8 mouse cellular contexts compared by ENCODE assay signal in genomic region chr8:11498281-11498680, GRCm38 (mm10). TPM values are rescaled to one million over a fixed set of nuclear protein-coding genes. Genes with fewer than 3 reads are reported as not detected.
DNase-seq lines count a peak whose midpoint lies in the region; ATAC-seq lines count a peak whose summit lies in the region.

No protein-coding gene starts in this region.

- peaks cover 18% of the 10 kb centered on the region for H3K36me3 ChIP-seq in heart, embryonic 14.5 days (ENCODE audit: control insufficient read depth, insufficient read depth, low read length)
- H3K36me3 ChIP-seq in intestine, embryonic 15.5 days = no peaks in the 10 kb centered on the region
- H3K36me3 ChIP-seq in midbrain, embryonic 13.5 days = peaks cover 14% of the 10 kb centered on the region

- H3K4me2 ChIP-seq in heart, embryonic 14.5 days (ENCODE audit: low read length) = peak overlapping the region; percentile 75
- H3K4me2 ChIP-seq in intestine, embryonic 15.5 days (replicated peaks) = peak overlapping the region; percentile 65
- peak overlapping the region; percentile 75 for H3K4me2 ChIP-seq in midbrain, embryonic 13.5 days (replicated peaks)

- DNase-seq in heart, postnatal 25 days (ENCODE audit: low spot score) = no peak
- DNase-seq in frontal cortex, postnatal 36 days (ENCODE audit: low spot score in 2 of 2) = no peak
- DNase-seq in cerebellum, postnatal 36 days = no peak
- no peak for DNase-seq in spleen, postnatal 14 days (ENCODE audit: low spot score in 2 of 2)

- WGBS in heart, embryonic 14.5 days = 69% methylated on average over 12 of the region's 12 CpGs
- WGBS in intestine, embryonic 15.5 days = 74% methylated on average over 12 of the region's 12 CpGs
- WGBS in midbrain, embryonic 13.5 days = 78% methylated on average over 12 of the region's 12 CpGs

- intact Hi-C loops in heart, postnatal 25 days (cut with DNase I) = no loop called here

- H3K27me3 ChIP-seq in heart, embryonic 14.5 days (ENCODE audit: control insufficient read depth, insufficient read depth, low read length) = no peaks in the 10 kb centered on the region
- H3K27me3 ChIP-seq in intestine, embryonic 15.5 days (replicated peaks) = no peaks in the 10 kb centered on the region
- peaks cover 17% of the 10 kb centered on the region for H3K27me3 ChIP-seq in midbrain, embryonic 13.5 days

- H3K4me3 ChIP-seq in heart, embryonic 14.5 days (ENCODE audit: control insufficient read depth in 1 of 2, insufficient read depth in 1 of 2, low read depth in 1 of 2, low read length in 2 of 2) = peak overlapping the region in 1 of 2 experiments; percentile 84; a peak in 2 of 4 replicates
- H3K4me3 ChIP-seq in brown adipose tissue, adult 24 weeks (ENCODE audit: insufficient read depth, low read depth, low read length) = peak overlapping the region; percentile 98
- peak overlapping the region; percentile 78 for H3K4me3 ChIP-seq in intestine, embryonic 15.5 days (replicated peaks)
- peak overlapping the region; percentile 85 for H3K4me3 ChIP-seq in midbrain, embryonic 13.5 days (replicated peaks)

- ATAC-seq in heart, embryonic 14.5 days (ENCODE audit: insufficient number of reproducible peaks, insufficient read depth, low FRiP score, low read depth) = no peak
- no peak for ATAC-seq in intestine, embryonic 15.5 days
- no peak for ATAC-seq in midbrain, embryonic 13.5 days

- H3K9me3 ChIP-seq in heart, embryonic 14.5 days (ENCODE audit: control insufficient read depth, low read length) = no peaks in the 10 kb centered on the region
- no peaks in the 10 kb centered on the region for H3K9me3 ChIP-seq in intestine, embryonic 15.5 days
- H3K9me3 ChIP-seq in midbrain, embryonic 13.5 days = no peaks in the 10 kb centered on the region

- H3K9ac ChIP-seq in heart, embryonic 14.5 days (ENCODE audit: low read length) = peak overlapping the region; percentile 92; the same call in 1 of the 2 replicates
- no peak overlapping the region for H3K9ac ChIP-seq in intestine, embryonic 15.5 days
- no peak overlapping the region for H3K9ac ChIP-seq in midbrain, embryonic 13.5 days (replicated peaks)

- H3K4me1 ChIP-seq in heart, embryonic 14.5 days (ENCODE audit: control insufficient read depth in 2 of 2, insufficient read depth in 2 of 2, low read length in 2 of 2) = peaks cover 3 to 13% of the 10 kb centered on the region in 2 experiments; a peak in 3 of 4 replicates
- H3K4me1 ChIP-seq in brown adipose tissue, adult 24 weeks (ENCODE audit: control insufficient read depth, insufficient read depth, insufficient read length, low read length) = peaks cover 7% of the 10 kb centered on the region; the same call in 1 of the 2 replicates
- H3K4me1 ChIP-seq in intestine, embryonic 15.5 days (replicated peaks) = peaks cover 7% of the 10 kb centered on the region
- H3K4me1 ChIP-seq in midbrain, embryonic 13.5 days (replicated peaks) = peaks cover 21% of the 10 kb centered on the region

- no peak overlapping the region for H3K27ac ChIP-seq in heart, embryonic 14.5 days (replicated peaks in 1 of 2; ENCODE audit: control insufficient read depth in 1 of 2, insufficient read depth in 1 of 2, low read depth in 2 of 2, low read length in 2 of 2)
- H3K27ac ChIP-seq in brown adipose tissue, adult 24 weeks (replicated peaks; ENCODE audit: low read depth, low read length) = no peak overlapping the region
- H3K27ac ChIP-seq in intestine, embryonic 15.5 days = no peak overlapping the region
- H3K27ac ChIP-seq in midbrain, embryonic 13.5 days = no peak overlapping the region

RNA-seq across cellular contexts. Expression of gene Naxd, which starts 1.0 kb away (rescaled TPM):
- polyA plus RNA-seq in heart, embryonic 14.5 days (2014; fragmentation: Nextera tagmentation; extraction: Ambion mirVana) = 74.5 and 82.8 TPM in 2 replicates
- 10 to 100 TPM; 32.7 to 36.8 TPM for total RNA-seq in heart, postnatal 25 days (2021)
- polyA plus RNA-seq in brown adipose tissue, adult 24 weeks (2012; ENCODE audit: insufficient read depth, insufficient read length, missing spikeins) = 65.0 and 69.8 TPM in 2 replicates
- polyA plus RNA-seq in intestine, embryonic 15.5 days (2015; fragmentation: Nextera tagmentation; extraction: Ambion mirVana) = 94.4 and 101 TPM in 2 replicates
- polyA plus RNA-seq in midbrain, embryonic 13.5 days (2015; fragmentation: Nextera tagmentation; extraction: Ambion mirVana) = 151 and 158 TPM in 2 replicates

RNA-seq across cellular contexts. Expression of gene Rab20, which starts 19.8 kb away (rescaled TPM):
- 39.3 and 39.7 TPM in 2 replicates for polyA plus RNA-seq in heart, embryonic 14.5 days (2014; fragmentation: Nextera tagmentation; extraction: Ambion mirVana)
- total RNA-seq in heart, postnatal 25 days (2021) = 10 to 100 TPM; 24.3 to 27.3 TPM
- 1.6 and 3.2 TPM in 2 replicates for polyA plus RNA-seq in brown adipose tissue, adult 24 weeks (2012; ENCODE audit: insufficient read depth, insufficient read length, missing spikeins)
- polyA plus RNA-seq in intestine, embryonic 15.5 days (2015; fragmentation: Nextera tagmentation; extraction: Ambion mirVana) = 14.8 and 16.5 TPM in 2 replicates
- 0.28 and 0.36 TPM in 2 replicates for polyA plus RNA-seq in midbrain, embryonic 13.5 days (2015; fragmentation: Nextera tagmentation; extraction: Ambion mirVana)

RNA-seq across cellular contexts. Expression of gene Cars2, which starts 52.3 kb away (rescaled TPM):
- polyA plus RNA-seq in heart, embryonic 14.5 days (2014; fragmentation: Nextera tagmentation; extraction: Ambion mirVana) = 27.9 and 31.1 TPM in 2 replicates
- 10 to 100 TPM; 43.5 to 48.1 TPM for total RNA-seq in heart, postnatal 25 days (2021)
- 43.7 and 44.1 TPM in 2 replicates for polyA plus RNA-seq in brown adipose tissue, adult 24 weeks (2012; ENCODE audit: insufficient read depth, insufficient read length, missing spikeins)
- 26.2 and 33.1 TPM in 2 replicates for polyA plus RNA-seq in intestine, embryonic 15.5 days (2015; fragmentation: Nextera tagmentation; extraction: Ambion mirVana)
- polyA plus RNA-seq in midbrain, embryonic 13.5 days (2015; fragmentation: Nextera tagmentation; extraction: Ambion mirVana) = 21.0 and 23.8 TPM in 2 replicates

RNA-seq across cellular contexts. Expression of gene Ing1, which starts 57.1 kb away (rescaled TPM):
- polyA plus RNA-seq in heart, embryonic 14.5 days (2014; fragmentation: Nextera tagmentation; extraction: Ambion mirVana) = 25.7 and 26.6 TPM in 2 replicates
- 10 to 100 TPM; 22.7 TPM for total RNA-seq in heart, postnatal 25 days (2021)
- 13.9 and 17.2 TPM in 2 replicates for polyA plus RNA-seq in brown adipose tissue, adult 24 weeks (2012; ENCODE audit: insufficient read depth, insufficient read length, missing spikeins)
- polyA plus RNA-seq in intestine, embryonic 15.5 days (2015; fragmentation: Nextera tagmentation; extraction: Ambion mirVana) = 34.2 and 35.0 TPM in 2 replicates
- polyA plus RNA-seq in midbrain, embryonic 13.5 days (2015; fragmentation: Nextera tagmentation; extraction: Ambion mirVana) = 46.1 and 46.7 TPM in 2 replicates
